Mouse (Mus musculus) forebrain, embryonic 12.5 days (tissue): ENCODE data around the gene Btf3l4. TPM values are rescaled to one million over a fixed set of nuclear protein-coding genes. Genes with fewer than 3 reads are reported as not detected.
A peak's percentile ranks its signal among the peaks of the same experiment; 100 is the strongest.

Source experiments
- ATAC-seq: fragments of 200-750 bp; cut with Nextera tagmentation; 2 replicates; pipeline ENCODE4 v1.8.0; 2017; ENCODE audit warnings: moderate TSS enrichment; ENCODE audit not compliant: low FRiP score
- H3K27ac ChIP-seq: fragments of 300-500 bp; sonication (generic); 2 replicates; pipeline ENCODE4 v1.5.1; 2016; ENCODE audit warnings: mild to moderate bottlenecking
- H3K27me3 ChIP-seq: fragments of 300-500 bp; sonication (generic); 2 replicates; pipeline ENCODE4 v1.6.1; 2016; ENCODE audit warnings: mild to moderate bottlenecking
- H3K36me3 ChIP-seq: fragments of 300-500 bp; sonication (generic); replicated peaks from 2 replicates; pipeline ENCODE4 v1.6.1; 2016; ENCODE audit warnings: mild to moderate bottlenecking
- H3K4me1 ChIP-seq: fragments of 300-500 bp; sonication (generic); 2 replicates; pipeline ENCODE4 v1.6.1; 2016
- H3K4me2 ChIP-seq: fragments of 300-500 bp; sonication (generic); 2 replicates; pipeline ENCODE4 v1.6.1; 2016; ENCODE audit warnings: mild to moderate bottlenecking, moderate library complexity
- H3K4me3 ChIP-seq: fragments of 300-500 bp; sonication (generic); replicated peaks from 2 replicates; pipeline ENCODE4 v1.5.1; 2016; ENCODE audit warnings: mild to moderate bottlenecking
- H3K9ac ChIP-seq: fragments of 300-500 bp; sonication (generic); 2 replicates; pipeline ENCODE4 v1.6.1; 2016; ENCODE audit warnings: mild to moderate bottlenecking
- H3K9me3 ChIP-seq: fragments of 300-500 bp; sonication (generic); 2 replicates; pipeline ENCODE4 v1.6.1; 2016
- WGBS: fragments of 180-500 bp; shearing (Covaris S2); methylation state at CpG from one replicate; pipeline ENCODE4 v1.1.7; 2016; 5-methylcytosine and 5-hydroxymethylcytosine counted together
- polyA plus RNA-seq: library from polyadenylated mRNA; unstranded; fragments of >200 nt; fragmentation: Nextera tagmentation; extraction: Ambion mirVana; gene quantifications from 2 replicates; pipeline ENCODE4 v1.2.1, GENCODE M21; 2016

Gene Btf3l4
- polyA plus RNA-seq, 1 experiment from 2014 or later, result 254 TPM

DNA sequence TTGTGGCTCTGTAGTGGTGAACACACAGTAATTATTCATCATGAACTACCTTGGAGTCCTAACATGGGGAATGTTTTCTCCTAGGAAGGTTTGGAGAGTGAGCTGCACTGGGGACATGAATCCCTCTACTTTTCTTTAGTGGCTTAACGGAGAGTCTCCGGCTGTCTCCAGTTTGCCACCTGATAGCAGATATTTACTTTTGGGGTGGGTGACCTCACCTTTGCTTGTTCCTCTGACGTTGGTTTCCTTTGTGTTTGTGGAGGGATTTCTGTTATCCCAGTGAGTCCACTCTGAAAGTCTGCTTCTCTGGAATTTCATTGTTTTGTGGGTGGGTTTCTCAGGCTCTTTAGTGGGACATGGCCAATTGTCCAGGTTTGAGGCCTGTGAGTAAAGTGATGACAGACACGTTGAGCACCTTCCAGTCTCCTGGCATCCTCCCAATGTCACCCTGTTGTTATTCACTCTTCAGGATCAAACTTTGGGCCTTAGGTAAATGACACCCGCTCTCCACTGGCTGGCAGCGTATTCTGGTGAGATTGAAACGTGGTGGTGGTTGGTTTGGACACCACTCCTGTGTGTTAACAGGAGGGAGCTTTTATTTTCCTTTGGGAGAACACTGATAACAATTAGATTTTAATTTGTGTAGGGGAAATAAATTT is 8.6 kb upstream of the Btf3l4 start:
- Histone ChIP-seq H3K27ac (no peak overlapping the region), H3K4me2 (no peak overlapping the region), H3K36me3 (no peaks in the 10 kb centered on the region), H3K9me3 (no peaks in the 10 kb centered on the region), H3K4me3 (no peak overlapping the region), H3K4me1 (peaks cover 9% of the 10 kb centered on the region; the same call in 1 of the 2 replicates), H3K27me3 (no peaks in the 10 kb centered on the region), H3K9ac (no peak overlapping the region)
- WGBS, result 88% methylated on average over 7 of the region's 7 CpGs
- no peak for ATAC-seq

DNA sequence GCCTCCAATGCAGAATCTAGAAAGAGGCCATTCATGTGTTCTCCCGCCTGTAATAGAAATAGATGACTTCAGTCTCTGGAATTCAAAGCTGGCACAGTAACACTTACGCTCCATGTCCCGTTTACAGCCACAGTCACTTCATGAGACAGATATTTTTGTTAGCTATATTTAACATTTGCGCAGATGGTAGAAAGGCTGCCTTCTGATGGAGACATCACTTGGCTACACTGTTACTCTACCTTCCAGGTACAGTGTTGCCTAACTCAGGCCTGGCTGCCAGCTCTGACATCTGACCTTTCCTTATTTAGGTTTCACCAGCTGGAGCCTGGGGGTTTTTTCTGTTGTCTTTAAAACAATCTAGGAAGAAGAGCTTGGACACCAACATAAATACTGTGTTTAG is 4.6 kb upstream of the Btf3l4 start:
- Histone ChIP-seq H3K9me3 (no peaks in the 10 kb centered on the region), H3K9ac (no peak overlapping the region), H3K36me3 (no peaks in the 10 kb centered on the region), H3K27ac (no peak overlapping the region), H3K4me3 (no peak overlapping the region), H3K4me1 (peaks cover 22% of the 10 kb centered on the region), H3K4me2 (no peak overlapping the region), H3K27me3 (no peaks in the 10 kb centered on the region)
- WGBS, result 90% methylated on average over 4 of the region's 4 CpGs
- no peak for ATAC-seq

DNA sequence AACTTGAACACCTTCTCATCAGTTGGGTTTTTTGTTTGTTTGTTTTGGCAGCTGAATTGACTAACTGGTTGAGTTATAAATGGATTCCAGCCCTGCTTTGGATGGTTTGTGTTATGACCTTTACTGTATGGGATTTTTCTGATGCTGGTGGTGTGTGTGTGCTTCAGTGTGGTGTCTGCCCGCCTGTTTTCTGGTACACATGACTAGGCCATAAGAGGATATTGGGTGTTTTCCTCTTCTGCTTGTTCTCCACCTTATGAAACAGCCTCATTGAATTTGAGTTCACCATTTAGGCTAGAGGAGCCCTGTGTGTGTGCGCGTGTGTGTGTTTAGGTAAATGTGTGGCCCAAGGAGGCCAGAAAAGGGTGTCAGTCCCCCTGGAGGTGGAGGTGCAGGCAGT is 2.1 kb upstream of the Btf3l4 start:
- Histone ChIP-seq H3K4me3 (peak overlapping the region; percentile 96), H3K4me2 (peak overlapping the region; percentile 80), H3K27me3 (no peaks in the 10 kb centered on the region), H3K9ac (peak overlapping the region; percentile 78), H3K27ac (0 out of 2 replicates have a peak overlapping the region, but pooled peaks have one; percentile 99), H3K9me3 (no peaks in the 10 kb centered on the region), H3K4me1 (peaks cover 36% of the 10 kb centered on the region), H3K36me3 (no peaks in the 10 kb centered on the region)
- WGBS, result 65% methylated on average over 3 of the region's 3 CpGs
- ATAC-seq, result no peak

DNA sequence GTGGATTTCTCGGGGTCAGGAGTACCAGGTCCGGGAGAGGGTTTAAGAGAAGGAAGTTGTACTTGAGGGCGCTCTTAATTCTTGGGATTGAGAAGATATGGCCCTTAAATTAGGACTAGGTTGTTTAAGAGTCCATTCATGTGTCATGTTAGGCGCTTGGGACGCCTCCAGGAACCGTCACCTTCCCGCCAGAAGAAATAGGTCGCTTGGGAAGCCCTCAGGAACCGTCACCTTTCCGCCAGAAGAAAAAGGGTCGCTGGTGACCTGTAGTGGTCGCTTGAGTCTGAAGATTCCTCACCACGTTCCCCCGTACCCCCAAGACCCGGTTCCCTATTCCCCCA is 1.5 kb upstream of the Btf3l4 start:
- no peaks in the 10 kb centered on the region for H3K27me3 ChIP-seq
- H3K36me3 ChIP-seq, result peaks cover 5% of the 10 kb centered on the region; the same call in 1 of the 2 replicates
- peaks cover 36% of the 10 kb centered on the region for H3K4me1 ChIP-seq
- peak overlapping the region; percentile 78 for H3K9ac ChIP-seq
- peak overlapping the region; percentile 80 for H3K4me2 ChIP-seq
- WGBS, result 1% methylated on average over 15 of the region's 15 CpGs
- H3K27ac ChIP-seq, result peak overlapping the region; percentile 99
- H3K4me3 ChIP-seq, result peak overlapping the region; percentile 96
- no peaks in the 10 kb centered on the region for H3K9me3 ChIP-seq
- no peak for ATAC-seq

DNA sequence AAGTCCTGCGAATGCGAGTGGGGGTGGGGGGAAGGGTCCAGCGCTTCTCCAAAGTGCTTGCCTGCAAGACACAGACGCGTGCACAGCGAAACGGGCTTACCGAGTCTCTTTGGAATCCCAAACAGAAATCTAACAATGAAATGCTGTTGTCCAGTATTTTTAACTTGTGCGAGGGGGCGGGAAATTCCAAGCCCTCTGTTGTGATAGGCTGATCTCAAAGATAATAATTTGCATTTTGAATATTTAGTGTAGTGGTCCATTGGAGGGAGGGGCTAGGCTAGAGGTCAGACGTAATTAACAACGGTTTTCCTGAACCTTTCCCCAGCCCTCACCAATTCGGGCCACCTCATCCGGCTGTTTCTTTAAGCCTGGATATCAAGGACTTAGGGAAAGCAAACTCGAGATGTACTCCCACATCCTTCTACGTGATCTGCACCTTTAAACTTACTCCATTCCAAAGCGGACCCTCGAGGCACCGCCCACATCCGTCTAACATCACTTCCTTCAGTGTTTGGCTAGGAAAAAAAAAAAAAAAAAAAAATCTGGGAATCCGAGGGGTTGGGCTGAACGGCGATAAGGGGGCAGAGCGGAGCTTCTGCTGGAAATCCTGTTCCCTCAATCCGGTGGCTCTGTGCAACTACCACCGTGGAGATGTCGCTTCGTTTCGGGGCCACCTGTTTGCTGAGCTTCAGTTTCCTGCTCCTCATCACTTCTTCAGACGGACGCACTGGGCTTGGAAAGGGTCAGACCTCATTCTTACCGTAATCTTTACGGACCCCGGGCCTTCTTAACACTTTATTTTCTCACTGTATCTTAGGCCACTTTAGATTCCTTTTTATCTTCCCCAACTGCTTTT is 929 bp upstream of the Btf3l4 start, which contains the start of gene Txndc12:
Gene Txndc12, plus strand, starts transcription at position 487 of the 856 bp plus-strand sequence.
- H3K27ac ChIP-seq, result peak within 1 kb of the TSS; percentile 99
- WGBS, result under 1% methylated on average over 34 of the region's 34 CpGs

DNA sequence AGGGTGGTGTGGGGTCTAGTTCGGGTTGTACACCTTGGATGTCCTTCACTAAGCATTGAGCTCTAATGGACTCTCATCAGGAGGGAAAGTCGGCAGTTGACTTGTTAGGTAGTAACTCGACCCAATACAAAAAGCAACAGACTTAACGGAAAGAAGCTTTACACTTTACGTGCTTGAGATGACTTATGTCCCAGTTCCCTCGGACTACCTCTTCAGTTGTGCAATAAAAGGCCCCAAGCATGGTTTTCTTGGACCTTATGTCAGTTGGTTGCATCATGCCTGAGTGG is 357 bp upstream of the Btf3l4 start:
- Histone ChIP-seq H3K36me3 (peaks cover 14% of the 10 kb centered on the region), H3K9me3 (no peaks in the 10 kb centered on the region), H3K27ac (peak overlapping the region; percentile 99), H3K9ac (peak overlapping the region; percentile 99), H3K4me1 (peaks cover 36% of the 10 kb centered on the region), H3K4me3 (peak overlapping the region; percentile 96), H3K4me2 (peak overlapping the region; percentile 80), H3K27me3 (no peaks in the 10 kb centered on the region)
- no peak for ATAC-seq
- WGBS, result under 1% methylated on average over 6 of the region's 6 CpGs

More for the DNA sequence above, 929 bp upstream of the Btf3l4 start, which contains the start of gene Txndc12:
- Histone ChIP-seq H3K4me1 (peaks cover 36% of the 10 kb centered on the region), H3K36me3 (peaks cover 10% of the 10 kb centered on the region; the same call in 1 of the 2 replicates), H3K9ac (peak within 1 kb of the TSS; percentile 99), H3K27me3 (no peaks in the 10 kb centered on the region), H3K4me3 (peak within 1 kb of the TSS; percentile 96), H3K9me3 (no peaks in the 10 kb centered on the region), H3K4me2 (peak within 1 kb of the TSS; percentile 80)
- peak; percentile 79 for ATAC-seq

DNA sequence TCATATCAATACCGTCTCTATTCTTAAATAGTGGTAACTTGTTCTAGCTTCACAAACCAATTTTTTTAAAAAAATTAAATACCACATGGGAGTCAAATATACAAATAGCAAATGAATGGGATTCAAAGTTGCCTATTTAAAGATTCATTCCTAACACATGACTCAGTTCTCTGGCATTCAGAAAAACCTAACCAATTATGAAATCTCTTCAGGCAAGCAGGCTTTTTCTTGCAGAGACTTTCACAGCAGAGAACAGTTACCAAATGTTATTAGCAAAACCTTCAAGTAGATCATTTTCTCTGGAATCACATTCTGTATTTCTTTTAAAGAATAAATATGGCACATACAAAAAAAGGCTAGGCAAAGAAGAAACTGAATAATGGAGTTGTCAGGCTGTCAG is 2.7 kb downstream of the Btf3l4 start:
- Histone ChIP-seq H3K27me3 (no peaks in the 10 kb centered on the region), H3K9ac (no peak overlapping the region), H3K4me1 (peaks cover 23% of the 10 kb centered on the region), H3K4me2 (no peak overlapping the region), H3K4me3 (no peak overlapping the region), H3K27ac (no peak overlapping the region), H3K36me3 (peaks cover 41% of the 10 kb centered on the region), H3K9me3 (no peaks in the 10 kb centered on the region)
- no peak for ATAC-seq
- 92% methylated on average over 1 of the region's 1 CpGs for WGBS

DNA sequence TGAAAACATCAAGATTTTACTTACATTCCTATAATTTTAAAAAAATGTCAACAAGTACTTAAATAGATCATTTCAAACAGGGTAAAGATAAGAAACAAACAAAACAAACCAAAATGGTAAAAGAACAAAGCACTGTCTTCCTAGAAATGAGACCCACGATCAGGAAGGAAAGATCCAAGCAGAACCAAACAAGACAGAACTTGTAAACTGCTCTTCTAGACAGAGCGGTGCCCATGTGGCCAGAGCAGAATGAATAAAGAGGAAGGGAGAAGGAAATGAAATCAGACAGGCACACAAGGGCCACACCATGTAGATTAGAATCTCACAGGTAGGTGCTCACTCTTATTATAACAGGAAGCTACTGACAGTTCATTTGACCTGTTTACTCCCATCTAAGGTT is 6.8 kb downstream of the Btf3l4 start:
- Histone ChIP-seq H3K27ac (no peak overlapping the region), H3K36me3 (peaks cover 77% of the 10 kb centered on the region), H3K9ac (no peak overlapping the region), H3K4me2 (no peak overlapping the region), H3K4me3 (no peak overlapping the region), H3K4me1 (peaks cover 9% of the 10 kb centered on the region), H3K27me3 (no peaks in the 10 kb centered on the region), H3K9me3 (no peaks in the 10 kb centered on the region)
- WGBS, result 91% methylated on average over 2 of the region's 2 CpGs
- ATAC-seq, result no peak

DNA sequence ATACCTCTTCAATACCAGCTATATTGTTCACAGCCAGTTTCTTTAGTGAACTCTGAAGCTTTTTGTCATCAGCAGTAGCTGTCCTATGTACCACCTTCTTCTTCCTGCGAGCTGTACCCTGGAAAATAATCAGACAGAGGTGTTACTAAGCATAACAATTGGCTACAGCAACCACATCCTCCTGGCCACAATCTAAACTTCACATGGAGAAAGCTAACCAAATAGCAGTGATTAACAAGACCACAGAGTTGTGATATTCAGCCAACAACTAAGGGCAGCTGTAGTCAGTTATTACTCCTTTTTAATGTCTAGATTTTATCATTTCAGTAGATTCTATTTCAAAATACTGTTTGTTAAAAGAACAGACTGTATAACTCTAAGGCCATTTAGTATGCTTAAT is 7.3 kb downstream of the Btf3l4 start:
- H3K4me1 ChIP-seq, result peaks cover 5% of the 10 kb centered on the region; the same call in 1 of the 2 replicates
- ATAC-seq, result no peak
- no peak overlapping the region for H3K9ac ChIP-seq
- no peaks in the 10 kb centered on the region for H3K27me3 ChIP-seq
- no peak overlapping the region for H3K4me3 ChIP-seq
- H3K9me3 ChIP-seq, result no peaks in the 10 kb centered on the region
- peaks cover 77% of the 10 kb centered on the region for H3K36me3 ChIP-seq
- WGBS, result 96% methylated on average over 1 of the region's 1 CpGs
- no peak overlapping the region for H3K4me2 ChIP-seq
- no peak overlapping the region for H3K27ac ChIP-seq

DNA sequence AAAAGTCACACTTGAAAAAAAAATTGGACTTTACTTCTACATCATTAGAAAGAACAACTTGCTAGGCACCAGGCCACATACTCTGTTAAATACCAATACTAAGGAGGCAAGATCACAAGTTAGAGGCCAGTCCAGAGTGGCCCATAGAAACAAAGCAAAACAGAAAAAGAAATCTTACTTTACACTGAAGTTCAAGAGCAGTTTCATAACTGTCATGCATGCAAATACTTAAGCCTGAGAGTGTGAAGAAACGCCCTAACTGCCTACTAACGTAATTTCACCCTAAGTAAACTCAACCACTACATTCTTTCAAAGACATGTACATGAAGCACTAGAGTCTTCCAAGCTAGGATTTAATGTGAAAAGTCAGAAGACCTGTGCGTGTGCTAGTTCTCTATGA is 7.7 kb downstream of the Btf3l4 start:
- Histone ChIP-seq H3K4me1 (0 out of 2 replicates have a peak, but pooled peaks cover under 1% of the 10 kb centered on the region), H3K9ac (no peak overlapping the region), H3K27me3 (no peaks in the 10 kb centered on the region), H3K27ac (no peak overlapping the region), H3K4me3 (no peak overlapping the region), H3K9me3 (no peaks in the 10 kb centered on the region), H3K4me2 (no peak overlapping the region), H3K36me3 (peaks cover 79% of the 10 kb centered on the region)
- WGBS, result 97% methylated on average over 3 of the region's 3 CpGs
- ATAC-seq, result no peak

DNA sequence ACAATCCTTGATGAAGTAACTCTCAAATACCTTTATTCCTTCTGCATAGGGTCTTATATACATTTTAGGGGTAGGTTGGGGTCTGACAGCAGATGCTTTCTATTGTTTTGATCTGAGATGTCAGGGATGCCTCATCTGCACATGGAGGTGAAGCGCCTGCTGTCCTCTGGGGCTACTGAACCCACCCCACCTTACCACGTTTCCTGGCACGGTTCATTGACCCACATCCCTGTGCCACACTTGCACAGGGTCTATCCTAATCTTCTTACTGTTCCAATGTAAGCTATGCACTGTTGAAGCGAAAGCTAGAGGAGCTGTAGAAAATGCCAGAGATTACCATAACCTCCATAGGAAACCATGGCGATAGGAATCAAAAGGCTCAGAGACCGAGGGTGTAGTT is 21.9 kb downstream of the Btf3l4 start:
- Histone ChIP-seq H3K4me3 (no peak overlapping the region), H3K9me3 (no peaks in the 10 kb centered on the region), H3K27me3 (no peaks in the 10 kb centered on the region), H3K36me3 (peaks cover 7% of the 10 kb centered on the region; the same call in 1 of the 2 replicates), H3K4me2 (no peak overlapping the region), H3K4me1 (no peaks in the 10 kb centered on the region), H3K9ac (no peak overlapping the region), H3K27ac (no peak overlapping the region)
- 73% methylated on average over 6 of the region's 6 CpGs for WGBS
- no peak for ATAC-seq

DNA sequence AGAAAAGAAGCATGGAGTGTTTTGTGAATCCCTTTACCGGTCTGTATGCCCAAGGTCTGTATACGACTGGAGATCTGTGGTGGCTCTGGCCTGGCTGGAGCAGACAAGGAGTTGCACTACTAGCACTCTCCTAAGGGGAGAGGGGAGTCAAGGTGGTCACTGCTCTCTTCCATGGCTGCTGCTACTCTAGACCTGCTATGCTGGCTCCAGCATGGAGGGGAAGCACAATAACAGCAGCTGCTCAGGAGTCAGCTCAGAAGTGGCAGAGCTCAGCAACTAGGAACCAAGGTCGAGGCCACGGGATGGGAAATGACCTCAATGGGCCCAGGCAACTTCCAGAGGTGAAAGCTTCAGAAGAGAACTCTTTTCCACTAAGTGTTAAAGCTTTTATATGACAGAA is 22.3 kb downstream of the Btf3l4 start:
- Histone ChIP-seq H3K36me3 (peaks cover 7% of the 10 kb centered on the region; the same call in 1 of the 2 replicates), H3K9me3 (no peaks in the 10 kb centered on the region), H3K27ac (no peak overlapping the region), H3K9ac (no peak overlapping the region), H3K27me3 (no peaks in the 10 kb centered on the region), H3K4me3 (no peak overlapping the region), H3K4me2 (no peak overlapping the region), H3K4me1 (no peaks in the 10 kb centered on the region)
- 63% methylated on average over 4 of the region's 4 CpGs for WGBS
- no peak for ATAC-seq
